8 mouse cellular contexts compared by ENCODE assay signal in genomic region chr17:47521551-47522258, GRCm38 (mm10). TPM values are rescaled to one million over a fixed set of nuclear protein-coding genes. Genes with fewer than 3 reads are reported as not detected.
DNase-seq lines count a peak whose midpoint lies in the region; TF ChIP-seq lines count a peak whose summit lies in the region.

No protein-coding gene starts in this region.

- H3K79me2 ChIP-seq in C2C12 (ENCODE audit: control insufficient read depth, insufficient read depth) = no peaks in the 10 kb centered on the region

- 3% methylated on average over 17 of the region's 17 CpGs for WGBS in spleen, adult 2 months

- no peak overlapping the region for H3K27ac ChIP-seq in embryonic fibroblast, embryonic 13.5 days (ENCODE audit: insufficient read depth, low read length)
- H3K27ac ChIP-seq in spleen, adult 2 months (ENCODE audit: insufficient read depth, low read length) = peak overlapping the region; percentile 37; the same call in 1 of the 2 replicates

- no peaks in the 10 kb centered on the region for H3K36me3 ChIP-seq in C2C12 (ENCODE audit: control insufficient read depth, insufficient read depth)
- peaks cover 15% of the 10 kb centered on the region for H3K36me3 ChIP-seq in spleen, adult 2 months (ENCODE audit: control insufficient read depth, insufficient read depth, low read length)

- no peak for TF ChIP-seq CTCF in C2C12 (IDR thresholded peaks at IDR 0.05; ENCODE audit: control insufficient read depth, insufficient read depth, insufficient read length)
- TF ChIP-seq CTCF in embryonic fibroblast, embryonic 13.5 days (IDR thresholded peaks at IDR 0.05; ENCODE audit: borderline replicate concordance, insufficient read depth, low read length) = no peak
- no peak for TF ChIP-seq CTCF in spleen, adult 2 months (IDR thresholded peaks at IDR 0.05; ENCODE audit: extremely low read depth, insufficient read depth, insufficient read length, insufficient replicate concordance)

- H3K79me3 ChIP-seq in C2C12 (ENCODE audit: low read depth) = no peaks in the 10 kb centered on the region

- TF ChIP-seq POLR2A in embryonic fibroblast, embryonic 13.5 days (IDR thresholded peaks at IDR 0.05; ENCODE audit: low read depth, low read length) = peak; percentile 40; the same call in 1 of the 2 replicates
- TF ChIP-seq POLR2A in spleen, adult 2 months (IDR thresholded peaks at IDR 0.05; ENCODE audit: low read depth, low read length) = no peak

- H3K4me1 ChIP-seq in embryonic fibroblast, embryonic 13.5 days (ENCODE audit: control insufficient read depth, insufficient read depth, low read length) = peaks cover 8% of the 10 kb centered on the region
- peaks cover 36% of the 10 kb centered on the region for H3K4me1 ChIP-seq in spleen, adult 2 months (ENCODE audit: control insufficient read depth, insufficient read depth, insufficient read length)

- H3K4me3 ChIP-seq in C2C12 (ENCODE audit: insufficient read depth, poor library complexity, severe bottlenecking) = no peak overlapping the region
- H3K4me3 ChIP-seq in embryonic fibroblast, embryonic 13.5 days (ENCODE audit: insufficient read depth, low read length) = no peak overlapping the region
- no peak overlapping the region for H3K4me3 ChIP-seq in spleen, adult 2 months (ENCODE audit: extremely low read depth, insufficient read depth, insufficient read length)

- intact Hi-C loops in heart, postnatal 14 days (cut with DNase I) = loop anchor here (2.0 kb wide), 1 partner anchor 73 kb away; no protein-coding TSS in a partner anchor

- H3K27me3 ChIP-seq in C2C12 (ENCODE audit: control insufficient read depth, insufficient read depth, insufficient read length) = no peaks in the 10 kb centered on the region
- H3K27me3 ChIP-seq in spleen, adult 2 months (ENCODE audit: control insufficient read depth, insufficient read depth, low read length) = no peaks in the 10 kb centered on the region

- peak; percentile 78 for DNase-seq in MN1 (ENCODE audit: low spot score)
- peak; percentile 70 to 75 for DNase-seq in heart, postnatal 14 days
- DNase-seq in layer of hippocampus, postnatal 14 days (ENCODE audit: low spot score in 2 of 2) = peak; percentile 32 to 42
- peak; percentile 83 for DNase-seq in mesoderm, embryonic 11.5 days (ENCODE audit: low read depth, low spot score)
- peak; percentile 57 to 64 for DNase-seq in spleen, adult 2 months (ENCODE audit: low read depth in 1 of 2, low spot score in 2 of 2)
- DNase-seq in cerebellum, adult 11 months = no peak

- H3ac ChIP-seq in C2C12 (ENCODE audit: control insufficient read depth, insufficient read length, low read depth) = peak overlapping the region; percentile 37

TF ChIP-seq in C2C12, 6 proteins besides CTCF, POLR2A, EP300 and RAD21:
- TF ChIP-seq MYOD1 (IDR thresholded peaks at IDR 0.05; ENCODE audit: control insufficient read depth, insufficient read length, low read depth) (peak; percentile 77), MYOG (IDR thresholded peaks at IDR 0.05; ENCODE audit: control insufficient read depth, extremely low read depth, insufficient read length) (no peak), FOSL1 (IDR thresholded peaks at IDR 0.05; ENCODE audit: insufficient read depth, low read length, poor library complexity, severe bottlenecking) (no peak)

RNA-seq across cellular contexts. Expression of gene Ccnd3, which starts 16.9 kb away (rescaled TPM):
- polyA plus RNA-seq in C2C12 (2012; fragmentation: generic; extraction: Trizol) = 217 TPM
- 159 and 169 TPM in 2 replicates for polyA plus RNA-seq in embryonic fibroblast, embryonic 13.5 days (2011; ENCODE audit: insufficient read length, low read depth, missing spikeins)
- total RNA-seq in heart, postnatal 14 days (2021) = 100 to 1,000 TPM in 1 of 2 experiments, 10 to 100 TPM in 1; 93.8 to 126 TPM
- 10 to 100 TPM; 39.6 to 46.3 TPM for total RNA-seq in layer of hippocampus, postnatal 14 days (2021)
- 171 and 240 TPM in 2 replicates for polyA plus RNA-seq in spleen, adult 2 months (2012; rRNA removed)

RNA-seq across cellular contexts. Expression of gene Taf8, which starts 19.6 kb away (rescaled TPM):
- polyA plus RNA-seq in C2C12 (2012; fragmentation: generic; extraction: Trizol) = 12.2 TPM
- polyA plus RNA-seq in embryonic fibroblast, embryonic 13.5 days (2011; ENCODE audit: insufficient read length, low read depth, missing spikeins) = 10.5 and 16.0 TPM in 2 replicates
- total RNA-seq in heart, postnatal 14 days (2021) = 10 to 100 TPM; 14.9 to 15.6 TPM
- 10 to 100 TPM; 14.8 to 16.4 TPM for total RNA-seq in layer of hippocampus, postnatal 14 days (2021)
- 26.5 and 29.7 TPM in 2 replicates for polyA plus RNA-seq in spleen, adult 2 months (2012; rRNA removed)
